Comparison of ENCODE assay signal across 11 mouse cellular contexts in the genomic region with DNA sequence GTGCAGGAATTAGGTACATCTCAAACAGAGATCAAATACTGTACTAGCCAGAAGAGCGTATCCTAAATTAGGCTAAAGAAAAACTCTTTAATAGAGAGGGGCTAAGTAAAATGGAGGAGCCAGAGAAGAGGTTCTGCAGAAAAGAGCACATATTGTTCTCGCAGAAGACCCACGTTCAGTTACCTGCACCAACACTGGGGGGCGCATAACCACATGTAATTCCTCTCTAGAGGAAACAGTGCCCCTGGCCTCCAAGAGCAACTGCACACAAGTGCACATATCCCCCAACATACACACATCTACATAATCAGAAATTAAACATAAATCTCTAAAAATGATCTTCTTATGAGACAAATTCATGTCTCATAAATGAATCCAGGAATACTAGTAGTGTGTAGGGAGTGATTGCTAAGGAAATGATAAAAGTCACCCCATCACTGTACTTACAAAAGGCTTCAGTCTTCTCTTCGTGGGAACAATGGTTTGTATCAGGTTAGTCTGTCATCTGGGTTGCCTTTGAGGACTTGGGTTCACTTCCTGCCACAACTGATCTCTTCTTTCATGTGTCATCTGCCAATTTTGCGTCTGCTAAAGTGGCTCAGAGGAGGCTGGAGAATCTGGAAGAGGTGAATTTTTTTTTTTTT.
DNase-seq lines count a peak whose midpoint lies in the region; TF ChIP-seq lines count a peak whose summit lies in the region.
"Had no signal": no experiment of that assay in that cellular context is flagged by ENCODE, and none has a peak within 500 bp of the region (broad histone marks: within the 10 kb centered on the region; RNA-seq: fewer than 3 reads in every experiment).

No protein-coding gene starts in this region.

- H3K36me3 ChIP-seq in E14TG2a.4 (ENCODE audit: insufficient read depth, low read length), result no peaks in the 10 kb centered on the region
- no peaks in the 10 kb centered on the region for H3K36me3 ChIP-seq in thymus, adult 2 months (ENCODE audit: control insufficient read depth, insufficient read depth, low read length)
- H3K36me3 ChIP-seq in forebrain, embryonic 10.5 days (replicated peaks), result no peaks in the 10 kb centered on the region
- H3K36me3 ChIP-seq: embryonic facial prominence, embryonic 15.5 days; stomach, embryonic 15.5 days had no signal

- peak; percentile 54 for TF ChIP-seq CTCF in layer of hippocampus, adult 2 months (conservative IDR thresholded peaks at IDR 0.05)
- peak; percentile 33; the same call in 1 of the 2 replicates for TF ChIP-seq CTCF in E14TG2a.4 (conservative IDR thresholded peaks at IDR 0.05; ENCODE audit: low read length)
- TF ChIP-seq CTCF in thymus, adult 2 months (IDR thresholded peaks at IDR 0.05; ENCODE audit: borderline replicate concordance, control insufficient read depth, extremely low read depth, insufficient read depth, low read length, poor library complexity), result no peak

- no peaks in the 10 kb centered on the region for H3K9me3 ChIP-seq in E14TG2a.4 (ENCODE audit: low read length)
- H3K9me3 ChIP-seq in forebrain, embryonic 10.5 days, result no peaks in the 10 kb centered on the region
- H3K9me3 ChIP-seq: embryonic facial prominence, embryonic 15.5 days; stomach, embryonic 15.5 days had no signal

- whole genome bisulfite sequencing in thymus, adult 2 months, result 38% methylated on average over 6 of the region's 6 CpGs
- 79% methylated on average over 6 of the region's 6 CpGs for WGBS in forebrain, embryonic 10.5 days

- peak overlapping the region; percentile 72 for H3K27ac ChIP-seq in layer of hippocampus, adult 2 months
- H3K27ac ChIP-seq in thymus, adult 2 months (ENCODE audit: control insufficient read depth, insufficient read depth, low read length), result no peak overlapping the region
- no peak overlapping the region for H3K27ac ChIP-seq in forebrain, embryonic 10.5 days
- H3K27ac ChIP-seq: embryonic facial prominence, embryonic 15.5 days; stomach, embryonic 15.5 days had no signal

- no peak for TF ChIP-seq POLR2A in thymus, adult 2 months (IDR thresholded peaks at IDR 0.05; ENCODE audit: control insufficient read depth, extremely low read depth, insufficient read depth, low read length, poor library complexity)

- DNase-seq in layer of hippocampus, adult 2 months (ENCODE audit: low spot score in 2 of 2), result no peak
- DNase-seq in layer of hippocampus, adult 11-12 months (ENCODE audit: low spot score), result no peak
- DNase-seq in ZHBTc4 (ENCODE audit: low read depth, low spot score), result peak; percentile 26
- DNase-seq in thymus, adult 2 months, result peak; percentile 76
- no peak for DNase-seq in forebrain, embryonic 10.5 days (ENCODE audit: extremely low spot score, low spot score)
- no peak for DNase-seq in adrenal gland, adult (ENCODE audit: inconsistent age in 2 of 2, low spot score in 1 of 2)
- DNase-seq: cerebellum, adult 11-12 months; retina, postnatal 1 day had no signal

- H3K4me1 ChIP-seq in E14TG2a.4 (replicated peaks; ENCODE audit: low read depth, low read length), result peaks cover 6% of the 10 kb centered on the region; the same call in 1 of the 2 replicates
- H3K4me1 ChIP-seq in thymus, adult 2 months (replicated peaks; ENCODE audit: control insufficient read depth, insufficient read depth, low read length), result peaks cover 14% of the 10 kb centered on the region
- peaks cover 8% of the 10 kb centered on the region for H3K4me1 ChIP-seq in forebrain, embryonic 10.5 days
- H3K4me1 ChIP-seq: embryonic facial prominence, embryonic 15.5 days had no signal

- no peak overlapping the region for H3K4me3 ChIP-seq in layer of hippocampus, adult 2 months
- H3K4me3 ChIP-seq in E14TG2a.4 (replicated peaks; ENCODE audit: low read length), result no peak overlapping the region
- H3K4me3 ChIP-seq in thymus, adult 2 months (ENCODE audit: control insufficient read depth, insufficient read depth, low read length), result no peak overlapping the region
- H3K4me3 ChIP-seq in forebrain, embryonic 10.5 days, result no peak overlapping the region
- H3K4me3 ChIP-seq: embryonic facial prominence, embryonic 15.5 days; stomach, embryonic 15.5 days had no signal

- no peaks in the 10 kb centered on the region for H3K27me3 ChIP-seq in E14TG2a.4 (ENCODE audit: insufficient read depth, low read length)
- no peaks in the 10 kb centered on the region for H3K27me3 ChIP-seq in thymus, adult 2 months (ENCODE audit: control insufficient read depth, insufficient read depth, low read length)
- no peaks in the 10 kb centered on the region for H3K27me3 ChIP-seq in forebrain, embryonic 10.5 days (ENCODE audit: poor library complexity, severe bottlenecking)
- H3K27me3 ChIP-seq: embryonic facial prominence, embryonic 15.5 days; stomach, embryonic 15.5 days had no signal

Comparison
In these comparisons a context has a peak if more than half of its experiments do, and no peak if none do; other contexts are left out.
1. DNase-seq: peak in ZHBTc4 (single experiment) and thymus, adult 2 months (single experiment); none in layer of hippocampus, adult 2 months (0 of 2), layer of hippocampus, adult 11-12 months (single experiment), forebrain, embryonic 10.5 days (single experiment) and adrenal gland, adult (0 of 2).